Mouse (Mus musculus) MEL (cell line): ENCODE measurements around the gene Tmem88. TPM values are rescaled to one million over a fixed set of nuclear protein-coding genes. Genes with fewer than 3 reads are reported as not detected.

ENCODE experiments used
- DNase-seq: peaks from one replicate; pipeline ENCODE4 v3.0.0; 2011; ENCODE audit warnings: low read depth, low spot score
- H3K27ac ChIP-seq: 2 replicates; pipeline ENCODE4 v1.5.1; 2012; ENCODE audit warnings: low read depth, mild to moderate bottlenecking, control low read depth, low read length, moderate library complexity; ENCODE audit not compliant: control insufficient read depth
- H3K27me3 ChIP-seq, 2 experiments: fragments of 150-350 bp in 1 of 2; sonication (generic) in 1 of 2; 2 replicates each; pipeline ENCODE4 v1.6.1; 2012; ENCODE audit warnings: low read length in 2 of 2, mild to moderate bottlenecking in 2 of 2, improper control_type of control experiment in 1 of 2, moderate library complexity in 1 of 2; ENCODE audit not compliant: insufficient read depth in 2 of 2, control insufficient read depth in 1 of 2
- H3K36me3 ChIP-seq, 2 experiments: 2 replicates each; pipeline ENCODE4 v1.6.1; 2012 to 2014; ENCODE audit warnings: low read length in 2 of 2, improper control_type of control experiment in 1 of 2, inconsistent platforms in 1 of 2, mild to moderate bottlenecking in 1 of 2; ENCODE audit not compliant: insufficient read depth in 2 of 2, control insufficient read depth in 1 of 2
- H3K4me1 ChIP-seq, 2 experiments: fragments of 150-350 bp in 1 of 2; sonication (generic) in 1 of 2; 2 replicates each; pipeline ENCODE4 v1.6.1; 2012; ENCODE audit warnings: low read length in 2 of 2, improper control_type of control experiment in 1 of 2, mild to moderate bottlenecking in 1 of 2; ENCODE audit not compliant: insufficient read depth in 2 of 2, control insufficient read depth in 1 of 2
- H3K4me3 ChIP-seq, 2 experiments: fragments of 150-350 bp in 1 of 2; sonication (generic) in 1 of 2; 2 replicates each; pipeline ENCODE4 v1.5.1; 2012; ENCODE audit warnings: low read depth in 2 of 2, low read length in 2 of 2, mild to moderate bottlenecking in 2 of 2, moderate library complexity in 2 of 2, control low read depth in 1 of 2, improper control_type of control experiment in 1 of 2; ENCODE audit not compliant: control insufficient read depth in 1 of 2, insufficient read depth in 1 of 2
- H3K79me2 ChIP-seq: 2 replicates; pipeline ENCODE4 v1.6.1; 2012; ENCODE audit warnings: mild to moderate bottlenecking, low read length, moderate library complexity; ENCODE audit not compliant: control insufficient read depth, poor library complexity, insufficient read depth
- H3K9ac ChIP-seq: 2 replicates; pipeline ENCODE4 v1.6.1; 2012; ENCODE audit warnings: low read depth, mild to moderate bottlenecking, control low read depth, low read length, moderate library complexity; ENCODE audit not compliant: control insufficient read depth, poor library complexity, severe bottlenecking
- H3K9me3 ChIP-seq: fragments of 150-350 bp; sonication (generic); replicated peaks from 2 replicates; pipeline ENCODE4 v1.6.1; 2012; ENCODE audit warnings: mild to moderate bottlenecking, low read length, improper control_type of control experiment, moderate library complexity; ENCODE audit not compliant: insufficient read depth
- CHD1 ChIP-seq: IDR thresholded peaks from 2 replicates; pipeline ENCODE4 v1.6.1; 2012; ENCODE audit warnings: low read depth, mild to moderate bottlenecking, inconsistent platforms, low read length, improper control_type of control experiment
- CHD2 ChIP-seq: IDR thresholded peaks from 2 replicates; pipeline ENCODE4 v1.6.1; 2011; ENCODE audit warnings: low read length, improper control_type of control experiment
- ELF1 ChIP-seq: IDR thresholded peaks from 2 replicates; pipeline ENCODE4 v1.6.1; 2014; ENCODE audit warnings: low read depth, mild to moderate bottlenecking, inconsistent platforms, low read length, improper control_type of control experiment, moderate library complexity
- ETS1 ChIP-seq: IDR thresholded peaks from 2 replicates; pipeline ENCODE4 v1.6.1; 2012; ENCODE audit warnings: low read depth, mild to moderate bottlenecking, inconsistent platforms, low read length, improper control_type of control experiment, moderate library complexity
- GABPA ChIP-seq: IDR thresholded peaks from 2 replicates; pipeline ENCODE4 v1.6.1; 2012; ENCODE audit warnings: low read depth, mild to moderate bottlenecking, inconsistent platforms, low read length, improper control_type of control experiment, moderate library complexity
- JUND ChIP-seq: IDR thresholded peaks from 2 replicates; pipeline ENCODE4 v1.6.1; 2011; ENCODE audit warnings: low read depth, mild to moderate bottlenecking, improper control_type of control experiment, low read length
- KAT2A ChIP-seq: conservative IDR thresholded peaks from 2 replicates; pipeline ENCODE4 v1.6.1; 2012; ENCODE audit warnings: low read depth, low read length, improper control_type of control experiment, inconsistent platforms
- MAZ ChIP-seq: IDR thresholded peaks from 2 replicates; pipeline ENCODE4 v1.6.1; 2012; ENCODE audit warnings: low read depth, mild to moderate bottlenecking, inconsistent platforms, low read length, improper control_type of control experiment
- MXI1 ChIP-seq: IDR thresholded peaks from 2 replicates; pipeline ENCODE4 v1.6.1; 2011; ENCODE audit warnings: mild to moderate bottlenecking, low read depth, low read length, improper control_type of control experiment
- MYC ChIP-seq: IDR thresholded peaks from 2 replicates; pipeline ENCODE4 v1.6.1; 2011; ENCODE audit warnings: low read depth, mild to moderate bottlenecking, low read length, improper control_type of control experiment, moderate library complexity
- NELFE ChIP-seq: IDR thresholded peaks from 2 replicates; pipeline ENCODE4 v1.6.1; 2011; ENCODE audit warnings: low read depth, low read length, improper control_type of control experiment
- NRF1 ChIP-seq: IDR thresholded peaks from 2 replicates; pipeline ENCODE4 v1.6.1; 2014; ENCODE audit warnings: low read depth, mild to moderate bottlenecking, inconsistent platforms, low read length, improper control_type of control experiment, moderate library complexity; ENCODE audit not compliant: poor library complexity, insufficient read depth, severe bottlenecking
- POLR2A ChIP-seq, 2 experiments: IDR thresholded peaks; 2 replicates each; pipeline ENCODE4 v1.6.1; 2011 to 2012; ENCODE audit warnings: low read length in 2 of 2, mild to moderate bottlenecking in 2 of 2, control low read depth in 1 of 2, improper control_type of control experiment in 1 of 2, low read depth in 1 of 2, moderate library complexity in 1 of 2; ENCODE audit not compliant: control insufficient read depth in 1 of 2, insufficient read depth in 1 of 2, poor library complexity in 1 of 2
- POLR2AphosphoS2 ChIP-seq: IDR thresholded peaks from 2 replicates; pipeline ENCODE4 v1.6.1; 2011; ENCODE audit warnings: low read length, improper control_type of control experiment
- RCOR1 ChIP-seq: IDR thresholded peaks from 2 replicates; pipeline ENCODE4 v1.6.1; 2012; ENCODE audit warnings: low read depth, mild to moderate bottlenecking, inconsistent platforms, low read length, improper control_type of control experiment
- SIN3A ChIP-seq: IDR thresholded peaks from 2 replicates; pipeline ENCODE4 v1.6.1; 2012; ENCODE audit warnings: low read length, improper control_type of control experiment, inconsistent platforms
- TBP ChIP-seq: IDR thresholded peaks from 2 replicates; pipeline ENCODE4 v1.8.0; 2011; ENCODE audit warnings: low read depth, low read length, improper control_type of control experiment
- TCF12 ChIP-seq: IDR thresholded peaks from 2 replicates; pipeline ENCODE4 v1.6.1; 2014; ENCODE audit warnings: low read depth, mild to moderate bottlenecking, inconsistent platforms, low read length, improper control_type of control experiment, moderate library complexity
- UBTF ChIP-seq: IDR thresholded peaks from 2 replicates; pipeline ENCODE4 v1.6.1; 2012; ENCODE audit warnings: low read depth, mild to moderate bottlenecking, inconsistent platforms, low read length, improper control_type of control experiment, moderate library complexity, borderline replicate concordance; ENCODE audit not compliant: insufficient read depth
- ZC3H11A ChIP-seq: IDR thresholded peaks from 2 replicates; pipeline ENCODE4 v1.6.1; 2012; ENCODE audit warnings: low read depth, mild to moderate bottlenecking, inconsistent platforms, low read length, improper control_type of control experiment
- ZMIZ1 ChIP-seq: IDR thresholded peaks from 2 replicates; pipeline ENCODE4 v1.6.1; 2012; ENCODE audit warnings: low read depth, mild to moderate bottlenecking, inconsistent platforms, low read length, improper control_type of control experiment, moderate library complexity
- polyA plus RNA-seq, 2 experiments: library from polyadenylated mRNA; stranded (reverse) in 1 of 2; unstranded in 1 of 2; fragments of >175 nt in 1 of 2; fragments of >200 nt in 1 of 2; gene quantifications; 2 replicates each; pipeline versions ENCODE4 v1.2.1 to v1.2.4; 2012; ENCODE audit warnings: low replicate concordance in 2 of 2, low read depth in 1 of 2; ENCODE audit not compliant: insufficient read length in 2 of 2, insufficient read depth in 1 of 2, missing spikeins in 1 of 2
- total RNA-seq: library from RNA; depleted of rRNA; stranded (reverse); fragments of 300-350 nt; gene quantifications from 2 replicates; pipeline ENCODE4 v1.2.3, GENCODE M21; 2012

The Tmem88 gene
- total and polyA plus RNA-seq, 3 experiments: 0.39 to 0.45 TPM; not detected in 1

DNA sequence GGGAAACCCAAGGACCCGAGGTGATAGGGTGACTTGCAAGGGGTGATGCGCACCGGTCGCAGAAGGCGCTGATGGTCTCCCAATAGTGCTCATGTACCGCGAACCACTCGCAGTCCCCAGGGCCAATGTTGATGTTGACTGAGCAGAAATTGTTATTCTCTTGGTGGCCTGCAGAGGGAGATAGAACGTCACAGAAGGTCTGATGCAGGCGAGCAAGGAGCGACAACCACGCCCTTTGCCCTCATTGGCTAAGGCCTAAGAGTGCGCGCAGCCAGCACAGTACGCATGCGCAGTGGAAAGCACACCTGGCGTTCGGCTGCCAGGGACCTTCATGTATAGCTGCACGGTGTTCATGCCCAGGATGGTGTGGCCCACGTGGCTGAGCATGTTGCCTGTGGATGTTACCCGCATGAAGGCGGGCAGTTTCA lies 3.2 kb upstream of the Tmem88 start (continued):
- TF ChIP-seq SIN3A (no peak; the same call in 1 of the 2 replicates), TCF12 (no peak), NELFE (no peak), ETS1 (no peak), ZMIZ1 (no peak), CHD2 (no peak), CHD1 (no peak), MYC (no peak), POLR2AphosphoS2 (no peak), MAZ (no peak), UBTF (no peak), KAT2A (no peak), ZC3H11A (peak; percentile 83), GABPA (no peak), TBP (no peak), NRF1 (peak; percentile 61), ELF1 (no peak), JUND (no peak), POLR2A (IDR thresholded peaks at IDR 0.05; ENCODE audit: control insufficient read depth in 1 of 2, insufficient read depth in 1 of 2, low read depth in 1 of 2, low read length in 2 of 2, poor library complexity in 1 of 2) (no peak; a peak in 1 of 4 replicates), MXI1 (no peak)

DNA sequence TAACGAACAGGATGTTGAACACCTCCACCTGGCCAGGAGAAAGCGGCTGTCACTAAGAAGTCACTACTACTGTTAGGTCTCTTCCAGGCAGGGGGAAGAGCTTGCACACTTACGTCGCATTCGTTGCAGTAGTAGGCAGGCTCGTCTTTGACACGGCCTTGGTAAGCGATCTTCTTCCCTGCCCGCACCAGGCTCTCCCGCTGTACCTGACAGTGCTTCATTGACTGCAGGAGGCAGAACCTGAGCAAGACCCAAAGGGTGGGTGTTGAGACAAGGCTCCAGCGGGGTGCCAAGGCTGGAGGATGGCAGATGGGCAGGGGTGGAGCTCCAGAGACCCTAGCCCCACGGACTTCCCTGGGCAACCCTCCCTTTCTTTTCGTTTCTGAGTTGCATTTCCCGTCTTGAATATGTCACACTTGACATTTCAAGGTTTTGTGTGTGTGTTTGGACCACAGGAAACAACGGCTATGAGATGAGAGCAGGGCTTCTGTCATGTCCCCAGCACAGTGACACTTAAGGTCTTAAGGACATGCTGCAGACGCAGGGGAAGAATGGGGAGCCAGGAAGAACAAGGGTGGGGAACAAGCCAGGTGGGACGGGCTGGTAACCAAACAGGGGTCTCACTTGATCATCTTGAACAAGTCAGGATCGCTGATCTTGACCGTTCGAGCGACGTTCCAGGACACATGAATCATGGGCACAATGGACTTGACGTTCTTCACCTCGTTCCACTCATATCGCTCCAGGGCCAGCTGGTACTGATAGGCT lies 2.2 kb upstream of the Tmem88 start:
- DNase-seq: no peak

More for the DNA sequence above, 2.2 kb upstream of the Tmem88 start:
- H3K27ac ChIP-seq: no peak overlapping the region
- H3K27me3 ChIP-seq: no peaks in the 10 kb centered on the region
- peaks cover 2 to 5% of the 10 kb centered on the region in 2 experiments; a peak in 3 of 4 replicates for H3K36me3 ChIP-seq
- TF ChIP-seq RCOR1: no peak
- no peak overlapping the region for H3K9ac ChIP-seq
- no peak overlapping the region for H3K4me3 ChIP-seq
- H3K9me3 ChIP-seq: no peaks in the 10 kb centered on the region
- H3K79me2 ChIP-seq: peaks cover 1% of the 10 kb centered on the region
- H3K4me1 ChIP-seq: peaks cover 2 to 9% of the 10 kb centered on the region in 2 experiments; a peak in 3 of 4 replicates
